Mouse (Mus musculus) bone marrow macrophage, adult 2 months (primary cell): ENCODE data around the gene Naip1. TPM values are rescaled to one million over a fixed set of nuclear protein-coding genes. Genes with fewer than 3 reads are reported as not detected.
"Not testable (repeated sequence)": the region's sequence is repeated elsewhere in the genome, so short reads cannot be mapped to it uniquely, and the experiment has no call there.

Experiments used
- H3K27ac ChIP-seq: 2 replicates; pipeline ENCODE4 v1.5.1; 2012; ENCODE audit warnings: low read depth, low read length; ENCODE audit not compliant: insufficient read depth
- H3K4me1 ChIP-seq: 2 replicates; pipeline ENCODE4 v1.6.1; 2012; ENCODE audit warnings: low read length; ENCODE audit not compliant: control insufficient read depth, insufficient read depth
- H3K4me3 ChIP-seq: 2 replicates; pipeline ENCODE4 v1.5.1; 2012; ENCODE audit warnings: mild to moderate bottlenecking, low read length, moderate library complexity; ENCODE audit not compliant: insufficient read depth
- CTCF ChIP-seq: IDR thresholded peaks from 2 replicates; pipeline ENCODE4 v1.5.1; 2012; ENCODE audit warnings: low read depth, mild to moderate bottlenecking, low read length, moderate library complexity
- POLR2A ChIP-seq: IDR thresholded peaks from 2 replicates; pipeline ENCODE4 v1.6.1; 2012; ENCODE audit warnings: mild to moderate bottlenecking, low read depth, low read length, borderline replicate concordance
- polyA plus RNA-seq: library from polyadenylated mRNA; stranded (reverse); fragments of >200 nt; gene quantifications from 2 replicates; pipeline ENCODE4 v1.2.4, GENCODE M21; 2012; ENCODE audit not compliant: missing spikeins, insufficient read depth, insufficient read length

Gene Naip1
- polyA plus RNA-seq: 0.25 and 0.27 TPM in 2 replicates

- Histone ChIP-seq H3K27ac (peak within 1 kb of the TSS; percentile 40), H3K4me1 (peaks cover 14% of the 10 kb centered on the region)
- H3K4me3 ChIP-seq: not testable (repeated sequence)
Measured at GRCm38 (mm10) chr13:100452415-100453127, at the start of gene Naip1. Naip1 (minus strand) TSS chr13:100452869.

DNA sequence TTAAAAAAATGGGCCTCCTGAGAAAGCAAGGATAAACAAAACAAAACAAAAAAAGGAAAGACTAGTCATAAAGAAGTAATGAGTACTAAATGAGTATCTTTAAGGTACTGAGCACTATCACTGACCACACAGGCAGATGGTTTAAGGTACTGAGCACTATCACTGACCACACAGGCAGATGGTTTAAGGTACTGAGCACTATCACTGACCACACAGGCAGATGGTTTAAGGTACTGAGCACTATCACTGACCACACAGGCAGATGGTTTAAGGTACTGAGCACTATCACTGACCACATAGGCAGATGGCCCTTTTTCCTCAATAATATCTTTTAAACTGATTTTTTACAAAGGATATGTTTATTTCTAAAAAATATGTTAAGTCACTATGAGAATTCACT is 47.0 kb upstream of the Naip1 start:
- H3K4me3 ChIP-seq, H3K4me1 ChIP-seq, H3K27ac ChIP-seq: not testable (repeated sequence)

DNA sequence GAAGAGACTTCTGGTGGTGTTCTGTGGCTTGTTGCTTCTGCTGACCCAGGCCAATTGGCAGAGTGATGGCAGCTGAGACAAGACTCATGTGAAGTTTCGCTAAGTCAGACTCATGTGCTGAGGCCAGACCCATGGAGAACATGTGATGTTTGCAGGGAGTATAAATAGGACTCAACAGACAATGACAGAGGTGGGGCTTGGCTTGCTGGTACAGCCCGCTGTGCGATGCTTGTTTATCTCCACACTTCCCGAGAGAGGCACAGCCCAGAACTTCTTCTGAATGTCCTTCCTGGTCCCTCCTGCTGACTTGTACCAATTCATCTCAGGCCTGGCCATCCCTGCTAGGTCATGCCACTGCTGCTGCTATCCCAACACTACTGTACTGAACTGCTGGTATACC is 42.7 kb upstream of the Naip1 start:
- TF ChIP-seq POLR2A (no peak), CTCF (no peak)

GRCm38 (mm10) chr13:100494370-100494769 is 41.7 kb upstream of the Naip1 start:
- peaks cover 19% of the 10 kb centered on the region for H3K4me1 ChIP-seq
- H3K4me3 ChIP-seq, H3K27ac ChIP-seq: not testable (repeated sequence)

More for the DNA sequence above, 42.7 kb upstream of the Naip1 start:
- H3K27ac ChIP-seq: no peak overlapping the region
- H3K4me3 ChIP-seq: no peak overlapping the region
- peaks cover 17% of the 10 kb centered on the region for H3K4me1 ChIP-seq

DNA sequence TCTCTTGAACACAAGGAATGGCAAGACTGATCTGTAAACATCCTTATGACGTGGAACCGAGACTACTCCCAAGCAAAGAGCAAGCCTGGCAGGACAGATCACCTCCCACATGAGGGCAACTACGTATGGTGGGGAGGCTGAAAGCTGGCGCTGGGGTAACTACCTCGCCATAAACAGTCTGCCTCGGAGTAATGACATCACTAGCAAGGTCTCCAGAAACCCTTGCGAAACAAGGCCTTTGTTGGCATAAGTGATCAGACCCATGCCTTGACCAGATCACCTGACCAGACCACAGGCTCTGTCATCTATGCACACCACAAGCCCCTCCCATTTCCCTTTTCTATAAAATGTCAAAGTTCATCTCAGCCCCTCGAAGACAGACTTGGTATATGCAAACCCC is 40.6 kb upstream of the Naip1 start:
- TF ChIP-seq POLR2A (no peak), CTCF (no peak)
- H3K27ac ChIP-seq: peak overlapping the region; percentile 13; the same call in 1 of the 2 replicates
- H3K4me1 ChIP-seq: peaks cover 19% of the 10 kb centered on the region
- no peak overlapping the region for H3K4me3 ChIP-seq

DNA sequence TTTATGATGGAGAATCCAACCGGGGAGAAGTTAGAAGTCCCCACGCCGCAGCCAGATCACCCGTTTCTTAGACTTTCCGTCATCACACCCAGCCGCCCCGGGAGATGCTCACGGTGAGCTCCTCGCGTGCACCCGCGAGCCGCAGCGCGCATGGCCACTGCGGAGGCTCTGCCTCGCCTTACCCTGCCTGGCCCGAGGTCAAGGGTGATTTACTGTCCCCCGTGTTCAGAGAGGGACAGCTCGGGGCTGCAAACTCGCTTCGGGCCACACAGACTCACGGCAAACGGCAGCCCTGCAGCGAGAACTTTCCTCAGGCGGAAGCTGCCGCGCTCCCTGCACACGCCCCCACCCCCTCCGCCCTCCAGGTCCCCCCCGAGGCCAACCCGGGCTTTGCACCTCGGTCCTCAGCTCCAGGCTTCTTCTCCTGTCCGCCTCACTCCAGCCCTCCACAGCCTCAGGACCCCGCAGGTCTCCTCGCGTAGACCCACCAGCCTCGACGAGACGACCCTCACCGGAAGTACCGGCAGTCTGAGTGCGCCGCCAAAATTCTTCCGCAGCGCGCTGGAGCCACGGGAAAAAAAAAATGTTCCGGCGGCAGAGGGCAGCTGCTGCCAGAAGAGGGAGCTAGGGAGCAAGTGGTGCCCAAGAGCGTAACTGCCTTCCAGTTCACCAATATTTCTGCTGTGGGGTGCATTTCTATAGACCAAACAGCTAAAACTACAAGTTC is 39.6 kb upstream of the Naip1 start, which contains the start of gene Gtf2h2:
Gene Gtf2h2, minus strand, starts transcription at position 519 of the 727 bp plus-strand sequence.
- peak; percentile 69 for TF ChIP-seq CTCF
- TF ChIP-seq POLR2A: no peak
- Histone ChIP-seq H3K27ac (peak within 1 kb of the TSS; percentile 59), H3K4me1 (peaks cover 19% of the 10 kb centered on the region), H3K4me3 (peak within 1 kb of the TSS; percentile 100)

- TF ChIP-seq CTCF (no peak), POLR2A (no peak)
- Histone ChIP-seq H3K4me1 (peaks cover 19% of the 10 kb centered on the region), H3K27ac (peak overlapping the region; percentile 59; the same call in 1 of the 2 replicates), H3K4me3 (peak overlapping the region; percentile 100)
Measured at GRCm38 (mm10) chr13:100491623-100492022, 39.0 kb upstream of the Naip1 start.

DNA sequence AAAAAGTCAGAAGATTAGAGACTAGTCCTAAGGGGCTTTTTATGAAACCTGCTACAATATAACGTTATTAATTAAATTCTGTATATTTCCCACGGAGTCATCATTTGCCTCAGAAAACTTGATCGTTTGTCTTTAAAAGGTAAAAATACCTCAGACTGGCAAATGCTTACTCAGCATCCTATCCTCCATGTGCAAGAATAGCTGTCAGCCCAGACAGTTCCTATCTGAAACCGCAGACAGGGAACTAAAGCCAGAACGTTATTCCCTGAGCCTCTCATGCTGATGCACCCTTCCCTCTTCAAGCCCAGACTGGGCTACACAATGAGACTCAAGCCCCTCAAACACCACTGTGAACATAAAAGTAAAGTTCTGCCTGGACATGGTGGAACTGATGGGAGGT is 37.8 kb upstream of the Naip1 start:
- TF ChIP-seq CTCF (no peak), POLR2A (no peak)
- no peak overlapping the region for H3K27ac ChIP-seq
- H3K4me1 ChIP-seq: peaks cover 19% of the 10 kb centered on the region
- no peak overlapping the region for H3K4me3 ChIP-seq

GRCm38 (mm10) chr13:100483610-100484009 is 30.9 kb upstream of the Naip1 start:
- H3K27ac ChIP-seq: no peak overlapping the region
- no peak for TF ChIP-seq CTCF
- H3K4me3 ChIP-seq: no peak overlapping the region
- H3K4me1 ChIP-seq: no peaks in the 10 kb centered on the region

DNA sequence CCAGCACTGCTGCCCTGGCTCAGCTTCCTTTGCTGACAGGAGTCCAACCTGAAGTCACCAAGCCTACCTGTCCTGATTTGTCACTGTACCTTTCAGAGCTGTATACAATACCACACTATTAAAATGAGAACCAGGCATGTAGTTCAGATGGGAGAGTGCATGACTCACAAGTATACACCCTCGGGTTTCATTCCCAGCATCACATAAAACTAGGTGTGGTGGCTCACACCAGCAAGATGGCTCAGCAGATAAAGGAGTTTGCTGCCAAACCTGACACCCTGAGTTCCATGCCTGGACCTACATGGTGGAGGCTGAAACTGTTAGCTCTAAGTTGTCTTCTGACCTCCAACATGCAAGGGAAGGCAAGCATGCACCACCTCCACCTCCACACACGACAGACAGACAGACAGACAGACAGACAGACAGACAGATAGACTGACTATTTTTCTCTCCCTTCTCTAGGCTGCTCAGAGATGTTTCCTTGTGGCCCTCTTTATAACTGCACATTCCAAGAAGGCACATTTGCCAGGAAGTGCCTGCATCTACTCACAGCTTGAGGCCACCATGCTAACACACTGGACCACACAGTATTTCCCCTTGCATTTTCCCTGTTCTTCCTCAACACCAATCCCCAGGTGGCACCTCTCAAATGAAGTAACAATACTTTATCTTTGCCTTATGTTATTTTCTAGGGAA is 11.0 kb upstream of the Naip1 start:
- Histone ChIP-seq H3K4me3 (no peak overlapping the region), H3K4me1 (peaks cover 7% of the 10 kb centered on the region), H3K27ac (no peak overlapping the region)
- no peak for TF ChIP-seq POLR2A
- TF ChIP-seq CTCF: no peak

DNA sequence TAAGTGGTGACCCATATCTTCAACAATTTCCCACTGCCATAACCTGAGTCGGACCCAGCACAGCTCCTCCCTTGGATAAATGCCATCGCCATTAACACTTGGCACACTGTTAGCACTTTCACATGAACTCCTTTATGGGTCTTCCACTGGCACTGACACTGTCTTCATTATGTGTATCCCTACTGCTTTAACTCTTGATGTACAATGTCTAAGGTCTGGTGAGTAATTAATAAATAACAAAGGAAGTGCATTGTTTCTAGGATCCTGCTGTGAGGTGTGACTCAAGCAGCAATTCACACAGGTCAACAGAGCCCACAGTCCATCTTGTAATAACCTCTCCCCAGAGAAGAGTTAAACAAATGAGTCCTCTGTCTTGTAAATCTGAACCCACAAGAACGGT is 8.7 kb upstream of the Naip1 start:
- Histone ChIP-seq H3K4me3 (no peak overlapping the region), H3K4me1 (peaks cover 7% of the 10 kb centered on the region), H3K27ac (no peak overlapping the region)
- TF ChIP-seq POLR2A (no peak), CTCF (no peak)
